Mouse (Mus musculus) adrenal gland, postnatal 14 days (tissue): ENCODE data around the gene Frs3. TPM values are rescaled to one million over a fixed set of nuclear protein-coding genes. Genes with fewer than 3 reads are reported as not detected.

Experiments used
- DNase-seq: peaks from one replicate; pipeline ENCODE4 v3.0.0; 2021; ENCODE audit warnings: mixed read lengths
- total RNA-seq: library from RNA; stranded (reverse); gene quantifications from 2 replicates; pipeline ENCODE4 v1.2.3, GENCODE M21; 2021

Gene Frs3
- total RNA-seq, 1 experiment from 2014 or later, result 3.8 TPM

DNA sequence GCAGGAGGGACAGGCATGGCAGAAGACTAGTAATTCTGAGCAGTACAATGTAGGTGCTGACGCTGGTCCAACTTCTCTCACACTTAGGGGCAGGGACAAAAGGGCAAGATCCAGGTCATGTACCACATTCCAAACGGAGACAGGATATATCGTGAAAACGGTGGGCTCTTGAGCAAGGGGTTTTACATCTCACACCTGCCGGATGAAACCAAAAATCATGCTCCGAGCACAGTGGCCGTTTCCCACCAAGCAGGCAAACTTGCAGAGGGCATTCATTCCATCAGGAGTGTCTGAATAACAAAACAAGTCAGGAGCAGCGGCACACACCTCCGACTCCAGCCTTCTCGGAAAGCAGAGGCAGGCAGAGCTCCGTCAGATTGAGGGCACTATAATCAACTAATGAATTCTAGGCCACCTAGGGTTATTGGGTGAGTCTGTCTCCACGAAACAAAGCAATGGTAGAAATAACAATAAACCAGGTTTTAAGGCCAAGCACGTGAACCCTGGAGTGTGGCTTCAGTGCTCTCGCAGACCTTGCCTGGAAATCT is 46.8 kb downstream of the Frs3 start:
- no peak for DNase-seq

DNA sequence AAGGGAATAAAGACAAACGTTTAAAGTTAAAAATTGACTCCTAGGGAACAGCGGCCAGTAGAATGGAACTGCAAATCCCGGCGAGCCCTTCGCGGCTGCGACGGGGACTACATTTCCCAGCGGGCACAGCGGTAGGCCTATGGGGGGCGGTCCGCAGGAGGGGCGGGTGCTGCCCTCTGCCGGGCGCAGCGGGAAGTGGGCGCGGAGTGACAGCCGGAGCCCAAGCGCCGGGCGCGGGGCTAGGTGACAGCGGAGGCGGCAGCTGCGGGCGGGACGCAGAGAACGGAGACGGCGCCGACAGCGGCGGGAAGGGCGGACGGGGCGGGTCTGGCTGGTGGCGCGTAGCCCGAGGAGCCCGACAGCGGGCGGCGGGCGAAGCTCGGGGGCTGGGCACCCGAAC is 48.0 kb downstream of the Frs3 start, which contains the start of gene Tfeb:
TSS of gene Tfeb (plus strand) at position 175 of the 400 bp plus-strand sequence.
- peak; percentile 99 for DNase-seq

DNA sequence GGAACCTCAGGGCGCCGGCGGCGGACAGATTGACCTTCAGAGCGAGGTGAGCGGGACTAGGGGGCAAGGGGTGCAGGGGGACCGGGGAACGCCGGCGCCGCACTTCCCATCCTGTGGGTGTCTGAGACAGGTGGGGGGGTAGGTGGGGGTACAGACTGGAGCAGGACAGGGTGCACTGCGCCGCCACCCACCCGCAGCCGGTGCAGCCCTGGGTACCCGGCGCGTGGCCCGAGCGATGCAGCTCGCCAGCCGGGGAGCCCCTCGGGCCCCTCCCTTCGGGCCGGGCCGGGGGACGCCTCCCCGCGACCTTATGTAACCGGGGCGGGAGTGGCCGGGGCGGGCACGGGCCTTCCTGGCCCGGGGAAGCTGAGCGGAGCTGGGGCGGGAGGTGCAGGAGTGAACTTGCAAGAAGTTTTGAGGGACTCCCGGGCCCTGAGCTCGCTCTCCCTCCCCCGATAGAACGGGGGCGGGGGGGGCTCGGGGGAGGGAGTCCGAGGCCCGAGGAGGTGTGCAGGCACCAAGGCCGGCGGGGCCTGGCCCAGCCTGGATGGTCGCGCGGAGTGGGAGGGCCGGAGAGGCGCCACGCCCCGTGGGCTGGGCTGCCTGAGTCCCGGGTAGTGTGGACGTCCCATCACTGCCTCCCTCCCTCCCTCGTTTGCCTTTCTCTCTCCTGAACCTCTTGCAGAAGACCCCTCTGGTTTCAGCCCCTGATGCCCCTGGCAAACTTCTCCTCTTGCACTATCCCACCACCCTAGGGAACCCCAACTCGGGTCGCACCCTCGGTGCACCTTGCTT is 48.6 kb downstream of the Frs3 start:
- DNase-seq, result peak; percentile 93

DNA sequence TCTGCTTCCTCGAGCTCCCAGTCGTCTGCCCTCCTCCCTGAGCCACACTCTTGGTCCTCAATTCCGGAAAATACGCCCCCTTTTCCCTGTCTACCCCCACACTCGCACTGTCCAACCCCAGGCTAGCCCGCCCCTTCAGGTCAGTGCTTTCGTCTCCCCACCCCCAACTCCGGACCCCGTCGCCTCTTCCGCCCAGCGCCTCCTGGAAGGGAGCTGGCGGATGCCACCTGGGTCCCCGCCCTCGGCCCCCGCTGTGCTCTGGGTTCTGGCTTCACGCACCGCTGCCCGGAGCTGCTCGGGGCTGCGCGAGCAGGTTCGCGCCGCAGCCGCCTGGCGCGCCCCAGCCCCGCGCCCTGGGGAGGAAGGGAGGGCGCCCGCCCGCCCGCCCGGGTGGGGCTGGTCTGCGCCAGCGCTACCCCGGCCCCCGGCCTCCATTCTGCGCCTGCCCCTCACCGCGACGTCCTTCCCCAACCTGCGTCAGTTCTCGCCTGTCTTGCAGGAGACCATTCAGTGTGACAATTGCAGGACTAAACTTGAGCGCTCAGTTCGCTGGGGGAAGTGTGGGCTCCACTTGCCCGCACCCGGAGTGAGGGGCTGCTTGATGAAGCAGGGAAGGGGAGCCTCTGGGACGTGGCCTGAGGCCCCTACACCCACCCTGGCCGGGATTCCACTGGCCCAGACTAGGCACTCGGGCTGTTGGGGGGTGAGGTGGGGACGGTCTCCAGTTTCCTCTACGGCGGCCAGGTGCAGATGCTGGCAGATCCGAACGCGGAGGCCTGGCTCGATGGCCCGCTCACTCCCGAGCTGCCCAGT is 49.4 kb downstream of the Frs3 start:
- DNase-seq, result peak; percentile 74

DNA sequence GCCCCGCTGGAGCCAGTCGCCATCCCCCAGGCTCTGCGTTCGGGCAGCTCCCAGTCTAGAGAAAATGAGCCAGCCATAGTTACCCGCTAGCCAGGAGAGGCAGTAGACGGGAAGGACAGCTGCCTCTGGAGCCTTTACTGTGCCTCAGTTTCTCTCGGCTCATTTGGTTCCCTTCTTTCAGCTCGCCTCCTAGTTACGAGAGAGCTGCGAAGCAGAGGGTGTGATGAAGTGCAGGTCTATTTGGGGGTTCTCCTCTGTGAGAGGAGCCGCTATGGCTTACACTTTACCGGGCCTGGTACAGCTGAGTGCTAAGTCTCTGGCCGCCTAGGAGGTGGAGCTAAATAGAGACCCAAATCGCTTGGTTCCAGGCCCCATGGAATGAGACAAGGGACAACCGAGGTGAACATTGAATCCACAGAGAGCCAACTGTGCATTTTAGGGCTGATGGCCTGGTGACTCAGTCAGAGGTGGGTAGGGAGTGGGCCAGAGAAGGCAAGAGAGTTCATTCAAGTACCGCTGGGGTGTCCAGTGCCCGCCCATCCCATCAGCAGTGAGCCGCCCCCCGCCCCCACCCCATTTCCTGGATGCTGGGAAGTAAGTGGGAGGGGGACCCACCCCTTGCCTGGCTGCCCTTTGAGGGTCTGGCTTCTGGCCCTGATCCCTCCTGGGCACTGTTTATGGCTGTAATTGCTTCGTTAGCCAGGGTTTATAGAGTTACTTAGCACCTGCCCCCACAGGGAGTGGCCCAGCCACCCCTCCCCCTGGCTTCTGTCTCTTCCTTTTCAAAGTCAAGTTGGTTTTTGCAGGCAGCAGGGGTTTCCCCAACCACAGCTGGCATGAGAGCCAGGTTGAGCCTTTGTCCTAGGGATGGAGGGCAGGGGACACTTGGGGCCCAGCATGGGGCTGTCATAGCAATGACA is 50.3 kb downstream of the Frs3 start:
- peak; percentile 39 for DNase-seq

DNA sequence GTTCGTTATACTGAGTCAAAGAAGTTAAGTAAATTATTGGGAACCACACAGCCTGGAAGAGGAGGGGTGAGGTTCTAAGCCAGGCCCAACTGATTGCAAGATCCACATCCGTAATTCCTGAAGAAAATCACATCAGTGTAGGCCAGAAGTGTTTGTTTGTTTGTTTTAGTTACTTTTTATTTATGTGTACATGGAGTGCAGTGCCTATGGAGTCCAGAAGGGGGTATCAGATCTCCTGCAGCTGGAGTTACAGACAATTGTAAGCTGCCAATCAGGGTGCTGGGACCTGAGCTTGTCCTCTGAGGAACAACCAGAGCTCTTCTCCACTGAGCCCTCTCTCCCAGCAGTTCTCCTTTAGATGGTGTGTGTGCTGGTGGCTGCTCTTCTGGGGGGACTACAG is 51.4 kb downstream of the Frs3 start:
- no peak for DNase-seq

DNA sequence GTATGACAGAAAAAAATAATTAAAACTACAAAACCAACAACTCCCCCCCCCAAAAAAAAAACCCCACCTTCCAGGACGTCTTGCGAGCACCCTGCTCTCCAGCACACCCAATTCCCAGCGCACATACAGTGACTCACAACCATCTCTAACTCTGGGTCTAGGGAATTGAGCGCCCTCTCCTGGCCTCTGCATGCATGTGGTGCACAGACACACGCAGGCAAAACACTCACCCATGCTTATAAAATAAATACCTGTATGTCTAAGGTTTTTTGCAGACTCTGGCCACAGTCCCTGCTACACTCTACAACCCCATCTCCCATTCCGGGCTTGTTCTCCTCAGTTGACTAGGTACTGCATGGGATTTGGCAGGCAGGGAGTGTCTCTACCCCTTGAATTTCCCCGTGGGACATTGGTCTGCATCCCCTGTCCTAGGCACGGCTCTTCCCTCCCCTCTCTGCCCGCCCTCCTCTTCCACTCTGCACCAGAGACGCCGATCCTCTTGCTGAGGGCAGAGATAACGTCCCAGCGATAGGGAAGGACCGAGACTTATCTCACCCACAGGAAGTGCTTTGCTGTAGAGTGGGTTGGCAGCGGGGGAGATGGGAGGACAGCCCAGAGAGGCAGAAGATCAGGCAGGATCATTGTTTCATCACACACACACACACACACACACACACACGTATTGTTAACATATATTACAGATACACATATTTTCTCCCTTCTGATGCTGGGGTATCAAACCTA is 54.3 kb downstream of the Frs3 start:
- DNase-seq, result peak; percentile 52

DNA sequence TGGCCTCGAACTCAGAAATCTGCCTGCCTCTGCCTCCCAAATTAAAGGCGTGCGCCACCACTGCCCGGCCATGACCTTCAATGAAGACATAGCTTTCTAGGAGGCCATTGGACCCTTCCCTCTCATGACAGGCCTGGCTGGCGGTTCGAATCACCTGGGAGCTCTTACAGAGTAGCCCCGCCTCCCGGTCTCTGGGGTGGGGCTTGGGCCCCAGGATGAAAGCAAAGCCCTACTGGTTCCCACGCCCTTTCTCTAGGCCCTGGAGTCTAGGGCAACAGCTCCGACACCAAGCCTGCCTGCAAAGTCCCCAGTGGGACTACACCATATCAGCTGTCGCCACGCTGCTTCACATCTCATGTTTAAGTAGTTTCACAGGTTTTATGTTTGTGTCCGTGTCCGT is 55.3 kb downstream of the Frs3 start:
- no peak for DNase-seq

DNA sequence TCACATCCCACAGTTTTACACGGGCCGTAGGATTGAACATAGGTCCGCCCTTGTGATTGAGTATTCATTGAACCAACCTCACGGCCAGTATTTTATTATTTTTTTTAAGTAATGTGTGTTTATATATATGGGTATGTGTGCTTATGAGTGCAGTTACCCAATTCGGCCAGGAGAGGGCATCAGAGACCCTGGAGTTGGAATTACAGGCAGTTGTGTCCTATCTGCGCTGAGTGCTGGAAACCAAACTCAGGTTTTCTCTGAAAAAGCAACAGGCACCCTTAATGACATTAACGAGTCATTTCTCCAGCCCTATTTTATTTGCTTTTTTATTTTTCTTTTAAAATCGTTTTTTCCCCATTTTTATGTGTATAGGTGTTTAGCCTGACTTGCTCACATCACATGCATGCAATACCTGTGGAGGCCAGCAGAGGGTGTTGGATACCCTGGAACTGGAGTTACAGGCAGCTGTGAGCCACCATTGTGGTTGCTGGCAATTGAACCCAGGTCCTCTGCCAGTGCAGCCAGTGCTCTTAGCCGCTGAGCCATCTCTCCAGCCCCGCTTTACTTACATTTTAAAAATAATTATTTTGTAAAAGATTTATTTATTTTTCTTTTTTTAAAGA is 56.0 kb downstream of the Frs3 start:
- peak; percentile 50 for DNase-seq

DNA sequence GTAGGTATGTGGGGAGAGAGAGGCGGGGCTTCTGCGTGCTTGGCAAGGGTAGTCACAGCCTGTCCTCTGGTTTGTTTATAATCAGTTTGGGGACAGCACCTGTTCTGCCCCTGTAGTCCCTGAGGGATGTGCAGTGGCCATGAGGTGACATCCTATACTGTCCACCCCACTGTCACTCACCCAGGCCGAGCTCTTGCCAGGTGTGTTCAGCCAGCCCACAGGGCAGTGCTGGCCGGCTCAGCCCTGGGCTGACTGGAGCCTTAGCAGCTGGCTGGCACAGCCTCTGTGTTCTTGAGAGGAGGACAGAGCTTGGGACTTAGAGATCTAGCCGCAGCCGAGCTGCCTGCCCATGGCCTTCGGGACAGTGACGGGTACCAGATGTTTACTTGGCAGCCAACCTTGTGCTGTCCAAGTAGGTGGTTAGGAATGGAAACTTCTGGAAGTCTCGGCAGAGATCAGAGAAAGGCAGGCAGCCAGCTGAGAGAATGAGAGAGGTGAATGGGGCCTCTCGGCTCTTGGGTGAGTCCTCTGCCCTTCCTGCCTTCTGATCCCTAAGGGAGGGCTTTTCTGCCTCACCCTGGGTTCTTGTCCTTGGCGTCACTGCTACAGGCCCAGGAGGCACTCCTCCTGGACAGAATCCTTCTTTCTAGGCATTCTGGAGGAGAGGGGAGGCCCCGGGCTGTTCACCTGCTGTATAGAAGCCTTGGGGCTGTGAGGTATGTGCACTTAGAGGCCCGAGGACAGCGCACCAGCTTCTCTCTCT is 60.1 kb downstream of the Frs3 start:
- peak; percentile 61 for DNase-seq

DNA sequence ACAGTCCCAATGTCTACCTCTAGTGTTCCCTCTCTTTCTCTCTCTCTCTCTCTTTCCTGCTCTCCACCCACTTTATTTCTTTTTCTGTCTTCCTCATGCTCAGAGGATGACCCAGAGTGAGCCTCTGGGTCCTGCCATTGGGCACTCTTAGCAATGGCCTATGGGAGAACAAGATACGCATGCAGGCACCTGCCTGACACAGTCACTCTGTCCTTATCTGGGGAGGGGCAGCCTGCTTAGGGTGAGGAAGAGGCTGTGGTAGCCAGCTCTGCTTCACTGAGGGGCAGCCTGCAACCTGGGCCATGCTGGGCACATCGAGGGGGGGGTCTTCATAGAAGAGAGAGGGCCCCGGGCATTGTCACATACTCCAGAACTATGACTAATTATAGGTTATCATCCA is 60.8 kb downstream of the Frs3 start:
- DNase-seq, result no peak

DNA sequence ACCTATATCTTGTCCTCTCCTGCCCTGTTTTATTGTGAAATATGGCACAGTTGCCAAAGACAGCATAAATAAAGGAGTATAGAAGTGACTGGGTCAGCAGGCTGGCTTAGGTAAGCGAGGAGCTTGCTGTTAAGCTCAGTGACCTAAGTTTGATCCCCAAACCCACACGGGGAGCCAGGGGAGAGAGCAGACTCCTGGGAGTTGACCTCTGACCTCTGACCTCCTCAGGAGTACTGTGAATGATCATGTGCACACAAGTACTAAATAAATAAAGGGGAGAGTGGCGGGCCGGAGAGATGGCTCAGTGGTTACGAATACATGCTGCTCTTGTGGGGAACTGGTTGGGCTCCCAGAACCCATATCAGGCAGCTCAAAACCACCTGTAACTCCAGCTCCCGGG is 61.3 kb downstream of the Frs3 start:
- no peak for DNase-seq

DNA sequence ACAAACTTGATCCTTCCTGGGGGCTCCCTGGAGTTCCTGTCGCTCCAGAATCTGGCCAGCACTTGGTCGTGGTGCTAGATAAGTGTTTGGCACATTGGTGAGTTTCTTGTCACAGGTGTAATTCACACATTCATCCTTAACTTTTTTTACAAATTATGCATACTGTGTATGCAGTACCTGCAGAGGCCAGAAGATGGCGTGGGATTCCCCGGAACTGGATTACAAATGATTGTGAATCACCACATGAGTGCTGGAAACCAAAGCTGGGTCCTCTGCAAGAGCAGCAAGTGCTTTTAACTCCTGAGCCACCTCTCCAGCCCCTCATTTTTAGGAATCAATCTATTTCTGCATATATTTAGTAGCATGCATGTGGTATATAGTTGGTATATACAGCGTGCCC is 63.0 kb downstream of the Frs3 start:
- no peak for DNase-seq

DNA sequence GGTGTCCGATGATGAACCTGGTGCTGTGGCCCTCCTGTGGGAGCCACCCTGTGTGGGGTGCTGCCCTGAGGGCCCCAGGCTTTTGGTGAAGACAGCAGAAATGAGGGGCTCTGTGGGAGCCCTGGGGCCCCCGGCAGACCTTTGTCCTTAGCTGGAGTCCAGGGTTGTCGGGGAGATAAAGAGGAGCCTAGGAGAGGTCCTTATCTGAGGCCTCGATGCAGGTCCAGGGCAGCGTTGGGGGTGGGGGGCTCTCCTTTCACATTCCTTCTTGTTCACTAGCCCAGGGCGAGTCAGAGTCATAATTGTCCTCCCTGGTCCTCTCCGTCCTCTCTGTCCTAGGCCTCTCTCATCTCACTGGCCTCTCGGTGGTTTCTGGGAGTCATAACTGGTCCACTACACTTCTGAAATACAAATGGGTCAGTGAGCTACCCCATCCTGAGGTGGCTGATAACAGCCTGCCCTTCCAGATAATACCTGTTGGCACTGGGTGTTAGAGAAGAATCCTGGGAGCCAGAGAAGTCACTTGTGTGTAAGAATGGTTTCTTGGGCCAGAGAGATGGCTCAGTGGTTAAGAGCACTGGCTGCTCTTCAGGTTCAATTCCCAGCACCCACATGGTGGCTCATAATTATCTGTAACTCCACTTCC is 64.4 kb downstream of the Frs3 start:
- no peak for DNase-seq

Other genes starting within 250 kb of the Frs3 start
- 22.9 and 23.9 TPM in 2 replicates for gene Taf8, start 186.7 kb upstream of the Frs3 start, total RNA-seq
- 228 and 248 TPM in 2 replicates for gene Ccnd3, start 184.0 kb upstream of the Frs3 start, total RNA-seq
- 19.7 and 21.6 TPM in 2 replicates for gene Bysl, start 77.5 kb upstream of the Frs3 start, total RNA-seq
- 39.3 and 39.8 TPM in 2 replicates for gene Med20, start 77.4 kb upstream of the Frs3 start, total RNA-seq
- gene Gm20517, start 77.4 kb upstream of the Frs3 start, total RNA-seq, result 3.0 and 3.3 TPM in 2 replicates
- gene Usp49, start 58.3 kb upstream of the Frs3 start, total RNA-seq, result 6.8 and 7.8 TPM in 2 replicates
- 196 and 198 TPM in 2 replicates for gene Tomm6, start 644 bp upstream of the Frs3 start, total RNA-seq
- gene Gm21981, start 5.4 kb downstream of the Frs3 start, total RNA-seq, result 0.90 and 1.4 TPM in 2 replicates
- 4.5 and 4.8 TPM in 2 replicates for gene Prickle4, start 5.7 kb downstream of the Frs3 start, total RNA-seq
- not detected in 2 replicates for gene Pgc, start 37.8 kb downstream of the Frs3 start, total RNA-seq
- 18.9 and 22.3 TPM in 2 replicates for gene Tfeb, start 48.0 kb downstream of the Frs3 start, total RNA-seq
- 3.9 and 4.3 TPM in 2 replicates for gene Mdfi, start 145.7 kb downstream of the Frs3 start, total RNA-seq
- 20.6 and 28.1 TPM in 2 replicates for gene Foxp4, start 235.6 kb downstream of the Frs3 start, total RNA-seq